Mouse (Mus musculus): ENCODE measurements around the gene Mfsd14b. TPM values are rescaled to one million over a fixed set of nuclear protein-coding genes. Genes with fewer than 3 reads are reported as not detected.

Gene Mfsd14b
- polyA plus RNA-seq, 1 experiment from 2014 or later = 68.1 TPM

Other genes with a start within 250 kb of the Mfsd14b start
- 0.07 and 0.08 TPM in 2 replicates for gene Cntnap3, start 209.0 kb downstream of the Mfsd14b start, polyA plus RNA-seq (2014; fragmentation: Nextera tagmentation; extraction: Ambion mirVana)
- not detected in 2 replicates for gene Spata31, start 195.6 kb downstream of the Mfsd14b start, polyA plus RNA-seq (2014; fragmentation: Nextera tagmentation; extraction: Ambion mirVana)
- gene Spata31d1c, start 79.9 kb downstream of the Mfsd14b start, polyA plus RNA-seq (2014; fragmentation: Nextera tagmentation; extraction: Ambion mirVana) = not detected in 2 replicates
- not detected in 2 replicates for gene Prss47, start 60.2 kb downstream of the Mfsd14b start, polyA plus RNA-seq (2014; fragmentation: Nextera tagmentation; extraction: Ambion mirVana)
- gene Olfr465-ps1, start 25.1 kb upstream of the Mfsd14b start, polyA plus RNA-seq (2014; fragmentation: Nextera tagmentation; extraction: Ambion mirVana) = not detected in 2 replicates
- not detected in 2 replicates for gene Olfr466, start 37.3 kb upstream of the Mfsd14b start, polyA plus RNA-seq (2014; fragmentation: Nextera tagmentation; extraction: Ambion mirVana)
- not detected in 2 replicates for gene Nlrp4f, start 93.0 kb upstream of the Mfsd14b start, polyA plus RNA-seq (2014; fragmentation: Nextera tagmentation; extraction: Ambion mirVana)
- not detected in 2 replicates for gene Gm10775, start 146.6 kb upstream of the Mfsd14b start, polyA plus RNA-seq (2014; fragmentation: Nextera tagmentation; extraction: Ambion mirVana)
- gene Zfp369, start 165.8 kb upstream of the Mfsd14b start, polyA plus RNA-seq (2014; fragmentation: Nextera tagmentation; extraction: Ambion mirVana) = 11.3 and 11.4 TPM in 2 replicates